Mouse (Mus musculus) monocyte, adult 2 months (primary cell): ENCODE data around the gene Wnt5b.

Experiments
- DNase-seq, 2 experiments: peaks; one replicate each; pipeline ENCODE4 v3.0.0; 2022; ENCODE audit warnings: low spot score in 2 of 2, low read depth in 1 of 2

The Wnt5b gene

GRCm38 (mm10) chr6:119543803-119544517 is at the start of gene Wnt5b:
Gene Wnt5b, minus strand, starts transcription at chr6:119544347.
- no peak for DNase-seq

GRCm38 (mm10) chr6:119590872-119591271 is 46.7 kb upstream of the Wnt5b start:
- no peak for DNase-seq

DNA sequence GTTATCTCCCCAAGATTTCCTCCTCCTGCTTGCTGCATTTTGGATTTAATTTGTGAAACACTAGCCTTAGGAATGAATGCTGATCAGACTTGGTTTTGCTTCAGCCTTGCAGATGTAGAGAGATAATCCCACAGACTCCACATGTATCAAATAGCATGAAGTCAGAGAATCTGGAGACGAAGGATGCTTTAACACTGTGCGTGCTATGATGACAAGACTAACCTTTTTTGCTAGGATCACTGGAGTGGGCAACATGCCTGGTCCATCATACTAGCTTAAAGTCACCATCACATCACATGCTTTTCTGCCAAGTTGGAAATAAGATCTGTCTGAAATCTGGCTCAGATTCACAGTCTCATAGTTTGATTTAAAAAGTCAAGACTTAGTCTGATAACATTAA is 43.8 kb upstream of the Wnt5b start:
- DNase-seq: no peak

GRCm38 (mm10) chr6:119587454-119587853 is 43.3 kb upstream of the Wnt5b start:
- DNase-seq: no peak

GRCm38 (mm10) chr6:119585652-119586375 is 41.7 kb upstream of the Wnt5b start:
- DNase-seq: no peak

- DNase-seq: no peak
Observed at GRCm38 (mm10) chr6:119584061-119584460, 39.9 kb upstream of the Wnt5b start.

DNA sequence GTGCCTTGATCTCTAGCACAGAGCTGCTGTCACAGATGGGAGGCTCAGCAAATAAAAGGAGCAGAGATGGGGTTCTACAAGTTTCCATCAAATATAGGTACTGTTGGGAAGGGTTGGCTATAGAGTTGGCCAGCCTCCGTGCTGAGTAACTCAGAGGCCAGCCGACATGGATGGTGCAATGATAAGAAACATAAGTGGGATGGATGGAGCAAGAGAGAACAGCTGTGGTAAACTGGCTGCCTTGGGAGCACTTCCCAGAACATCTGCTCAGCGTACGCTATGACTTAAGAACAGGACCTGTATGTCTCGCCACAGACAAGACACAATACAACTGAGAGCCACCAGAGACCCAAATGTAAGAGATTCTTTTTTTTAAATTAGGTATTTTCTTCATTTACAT is 39.0 kb upstream of the Wnt5b start:
- no peak for DNase-seq

- DNase-seq: no peak
Observed at GRCm38 (mm10) chr6:119576706-119577105, 32.6 kb upstream of the Wnt5b start.

GRCm38 (mm10) chr6:119575331-119575730 is 31.2 kb upstream of the Wnt5b start:
- no peak for DNase-seq

DNA sequence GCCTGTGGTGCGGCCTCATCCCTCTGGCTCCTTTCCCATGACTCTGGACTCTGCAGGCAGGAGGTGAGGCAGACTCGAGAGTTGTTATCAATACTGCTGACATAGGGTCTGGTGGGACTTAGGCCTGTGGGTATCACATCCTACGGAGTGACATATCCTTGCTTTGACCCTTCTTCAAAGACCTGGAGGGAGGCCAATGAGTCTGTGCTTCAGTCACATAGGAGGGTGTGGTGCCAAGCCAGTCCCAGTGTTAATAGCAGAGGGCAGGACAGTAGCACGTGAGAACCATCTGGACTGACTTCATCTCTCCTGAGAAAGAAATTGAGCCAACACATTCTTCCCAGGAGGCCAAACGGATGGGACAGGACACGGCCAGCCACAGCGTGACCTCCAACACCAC is 28.1 kb upstream of the Wnt5b start:
- no peak for DNase-seq

- no peak for DNase-seq
Observed at GRCm38 (mm10) chr6:119570797-119571196, 26.6 kb upstream of the Wnt5b start.

- DNase-seq: no peak
Observed at GRCm38 (mm10) chr6:119568339-119568738, 24.2 kb upstream of the Wnt5b start.

- DNase-seq: no peak
Observed at GRCm38 (mm10) chr6:119565451-119566379, 21.6 kb upstream of the Wnt5b start.

DNA sequence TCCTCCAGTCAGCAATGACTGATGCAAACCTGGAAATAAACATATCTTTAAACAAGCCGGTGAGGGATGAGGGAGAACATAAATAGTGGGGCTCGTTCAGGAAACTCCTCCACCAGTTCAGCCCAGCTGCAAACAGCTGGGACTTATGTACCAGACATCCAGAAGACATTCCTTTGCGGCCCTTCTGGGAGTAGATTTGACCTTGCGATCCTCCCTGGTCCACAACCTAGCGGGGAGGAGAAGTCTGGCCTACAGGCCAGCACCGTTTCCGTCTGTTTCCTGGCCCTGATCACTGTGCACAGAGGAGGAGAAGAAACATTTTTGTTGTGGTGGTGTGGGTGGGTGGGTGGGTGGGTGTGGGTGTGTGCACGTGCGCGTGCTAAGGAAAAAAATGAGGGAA is 18.4 kb upstream of the Wnt5b start:
- DNase-seq: no peak

DNA sequence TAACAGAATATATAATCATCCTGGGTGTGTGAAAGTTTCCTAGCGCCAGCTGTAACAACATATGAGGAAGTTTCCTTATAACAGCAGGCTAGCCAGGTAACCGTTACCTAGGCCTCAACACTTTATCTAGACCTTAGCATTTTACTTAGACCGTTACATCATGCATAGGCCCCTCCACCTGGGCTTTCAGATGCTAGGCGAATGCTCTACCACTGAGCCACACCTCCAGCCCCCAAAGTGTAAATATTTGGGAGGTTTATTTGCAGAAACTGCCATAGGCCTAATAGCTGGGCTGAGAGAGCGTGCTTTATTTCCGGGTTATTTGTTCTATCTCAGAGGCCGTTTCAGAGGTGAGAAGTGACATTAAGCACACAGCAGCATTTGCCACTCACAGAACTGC is 14.7 kb upstream of the Wnt5b start:
- DNase-seq: no peak

- DNase-seq: no peak
Observed at GRCm38 (mm10) chr6:119554439-119554838, 10.3 kb upstream of the Wnt5b start.

GRCm38 (mm10) chr6:119544518-119544864 is 344 bp upstream of the Wnt5b start:
- DNase-seq: no peak

- DNase-seq: no peak
Observed at GRCm38 (mm10) chr6:119543456-119543802, 718 bp downstream of the Wnt5b start.

GRCm38 (mm10) chr6:119535867-119536266 is 8.3 kb downstream of the Wnt5b start:
- DNase-seq: no peak

GRCm38 (mm10) chr6:119533170-119533709 is 10.9 kb downstream of the Wnt5b start:
- no peak for DNase-seq

- DNase-seq: no peak
Observed at GRCm38 (mm10) chr6:119529659-119530058, 14.5 kb downstream of the Wnt5b start.

DNA sequence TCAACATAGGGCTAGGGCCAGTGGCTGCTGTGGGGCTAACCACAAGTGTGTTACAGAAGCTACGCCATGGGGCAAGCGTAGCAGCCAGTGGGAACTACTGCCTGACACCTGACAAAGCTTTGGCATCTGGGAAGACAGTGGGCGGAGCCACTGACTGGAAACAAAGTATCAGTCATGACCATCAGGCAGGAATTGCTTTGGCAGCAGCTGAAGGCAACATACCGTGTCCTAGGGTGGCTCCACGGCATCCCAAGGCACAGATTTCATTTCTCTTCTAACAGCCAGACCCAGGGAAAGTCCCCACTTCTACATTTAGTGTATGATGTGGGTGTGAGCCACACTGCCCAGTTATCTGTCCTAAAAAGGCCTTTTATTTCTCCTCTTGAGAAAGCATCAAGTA is 17.6 kb downstream of the Wnt5b start:
- DNase-seq: no peak
